Mouse (Mus musculus): Measurements from ENCODE around the gene Fosl1.
A peak's percentile ranks its signal among the peaks of the same experiment; 100 is the strongest.

Fosl1 gene

GRCm38 (mm10) chr19:5424782-5425741 is 22.3 kb upstream of the Fosl1 start, which contains the start of the genes Drap1 and AI837181:
Gene Drap1, minus strand, starts transcription at chr19:5424979.
Gene AI837181, plus strand, starts transcription at chr19:5425144.
- DNase-seq = peak; percentile 98

GRCm38 (mm10) chr19:5425906-5426565 is 21.3 kb upstream of the Fosl1 start:
- no peak for DNase-seq

GRCm38 (mm10) chr19:5426640-5427290 is 20.6 kb upstream of the Fosl1 start:
- no peak for DNase-seq

- DNase-seq = peak; percentile 72
These were observed 19.3 kb upstream of the Fosl1 start for GRCm38 (mm10) chr19:5428083-5428482.

- DNase-seq = no peak
These were observed 18.1 kb upstream of the Fosl1 start for GRCm38 (mm10) chr19:5429219-5429618.

- no peak for DNase-seq
These were observed 17.5 kb upstream of the Fosl1 start for GRCm38 (mm10) chr19:5429806-5430205.

GRCm38 (mm10) chr19:5430408-5430807 is 16.9 kb upstream of the Fosl1 start:
- no peak for DNase-seq

- no peak for DNase-seq
These were observed 15.4 kb upstream of the Fosl1 start for GRCm38 (mm10) chr19:5431911-5432464.

GRCm38 (mm10) chr19:5432992-5433852 is 14.1 kb upstream of the Fosl1 start:
- DNase-seq = peak; percentile 63

GRCm38 (mm10) chr19:5433951-5434350 is 13.4 kb upstream of the Fosl1 start:
- no peak for DNase-seq

- no peak for DNase-seq
These were observed 2.9 kb upstream of the Fosl1 start for GRCm38 (mm10) chr19:5444371-5444908.

GRCm38 (mm10) chr19:5444954-5445353 is 2.4 kb upstream of the Fosl1 start:
- DNase-seq = no peak

- no peak for DNase-seq
These were observed 1.6 kb upstream of the Fosl1 start for GRCm38 (mm10) chr19:5445747-5446146.

- peak; percentile 27 for DNase-seq
These were observed 1.2 kb downstream of the Fosl1 start for GRCm38 (mm10) chr19:5448354-5449150.

GRCm38 (mm10) chr19:5449673-5450072 is 2.3 kb downstream of the Fosl1 start:
- no peak for DNase-seq

GRCm38 (mm10) chr19:5451766-5452165 is 4.4 kb downstream of the Fosl1 start:
- no peak for DNase-seq

GRCm38 (mm10) chr19:5455037-5455436 is 7.7 kb downstream of the Fosl1 start:
- no peak for DNase-seq

GRCm38 (mm10) chr19:5455568-5455967 is 8.2 kb downstream of the Fosl1 start:
- no peak for DNase-seq

- DNase-seq = no peak
These were observed 9.0 kb downstream of the Fosl1 start for GRCm38 (mm10) chr19:5456241-5456921.
